Mouse (Mus musculus) liver, embryonic 16.5 days (tissue): ENCODE data around the gene Arhgap31. TPM values are rescaled to one million over a fixed set of nuclear protein-coding genes. Genes with fewer than 3 reads are reported as not detected.

Experiments used
- ATAC-seq: fragments of 200-750 bp; cut with Nextera tagmentation; 2 replicates; pipeline ENCODE4 v1.8.0; 2017; ENCODE audit warnings: low read depth, mild to moderate bottlenecking, moderate number of reproducible peaks, moderate library complexity
- H3K27ac ChIP-seq: fragments of 300-500 bp; sonication (generic); 2 replicates; pipeline ENCODE4 v1.5.1; 2014; ENCODE audit warnings: mild to moderate bottlenecking, low read length
- H3K27me3 ChIP-seq: fragments of 300-500 bp; sonication (generic); 2 replicates; pipeline ENCODE4 v1.6.1; 2014; ENCODE audit warnings: low read depth, low read length, mixed read lengths; ENCODE audit not compliant: control insufficient read depth, insufficient read depth
- H3K36me3 ChIP-seq: fragments of 300-500 bp; sonication (generic); 2 replicates; pipeline ENCODE4 v1.6.1; 2014; ENCODE audit warnings: mild to moderate bottlenecking; ENCODE audit not compliant: control insufficient read depth, insufficient read depth
- H3K4me1 ChIP-seq: fragments of 300-500 bp; sonication (generic); 2 replicates; pipeline ENCODE4 v1.6.1; 2014; ENCODE audit warnings: low read depth, low read length, mixed read lengths; ENCODE audit not compliant: control insufficient read depth
- H3K4me2 ChIP-seq: fragments of 300-500 bp; sonication (generic); 2 replicates; pipeline ENCODE4 v1.6.1; 2014; ENCODE audit warnings: low read depth, low read length, mixed read lengths
- H3K4me3 ChIP-seq: fragments of 300-500 bp; sonication (generic); 2 replicates; pipeline ENCODE4 v1.5.1; 2014; ENCODE audit warnings: low read depth, mild to moderate bottlenecking, low read length
- H3K9ac ChIP-seq: fragments of 300-500 bp; sonication (generic); 2 replicates; pipeline ENCODE4 v1.6.1; 2014; ENCODE audit warnings: low read depth, low read length
- H3K9me3 ChIP-seq: fragments of 300-500 bp; sonication (generic); replicated peaks from 2 replicates; pipeline ENCODE4 v1.6.1; 2016; ENCODE audit warnings: low read length; ENCODE audit not compliant: control insufficient read depth
- WGBS: fragments of 180-500 bp; shearing (Covaris S2); extraction: QIAGEN DNeasy Blood & Tissue Kit; methylation state at CpG from one replicate; pipeline ENCODE4 v1.1.7; 2014; ENCODE audit not compliant: insufficient replicate concordance; 5-methylcytosine and 5-hydroxymethylcytosine counted together
- polyA plus RNA-seq: library from polyadenylated mRNA; unstranded; fragments of >200 nt; fragmentation: Nextera tagmentation; extraction: Ambion mirVana; gene quantifications from 2 replicates; pipeline ENCODE4 v1.2.1, GENCODE M21; 2015

Arhgap31 gene
- polyA plus RNA-seq, 1 experiment from 2014 or later, result 1.7 TPM

DNA sequence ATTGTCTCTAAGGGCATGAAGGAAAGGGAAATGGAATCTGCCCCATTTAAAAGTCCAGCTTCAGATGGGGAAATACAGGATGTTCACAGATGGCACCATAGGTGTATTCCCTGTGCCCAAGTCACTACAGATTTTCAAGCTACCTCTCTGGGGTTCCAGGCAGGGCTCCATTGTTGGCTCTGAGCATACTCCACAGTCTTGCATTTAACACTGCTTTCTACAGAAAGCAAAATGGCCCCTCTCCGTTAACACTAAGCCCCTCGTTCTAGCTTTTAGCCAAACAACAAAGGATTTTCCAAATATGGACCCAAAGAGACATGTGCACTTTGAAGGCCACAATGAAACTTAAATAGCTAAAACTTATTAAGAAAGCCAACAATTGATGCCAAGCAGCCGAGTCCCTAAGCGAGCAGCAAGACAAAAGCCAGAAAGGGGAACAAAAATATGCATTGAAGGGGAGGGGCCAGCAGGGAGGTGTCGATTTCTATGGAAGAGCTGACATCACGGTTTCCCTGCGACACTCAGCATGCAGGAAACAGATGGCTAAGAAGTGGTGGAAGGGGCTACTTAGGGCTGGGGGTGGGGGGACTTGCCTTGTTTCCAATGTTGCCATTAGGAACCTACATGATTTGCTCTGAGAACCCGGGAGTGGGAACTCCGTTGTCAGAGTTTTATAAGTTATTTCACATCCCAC, 11.4 kb downstream of the Arhgap31 start:
- Histone ChIP-seq H3K9ac (no peak overlapping the region), H3K27me3 (peaks cover 4% of the 10 kb centered on the region), H3K27ac (no peak overlapping the region), H3K9me3 (no peaks in the 10 kb centered on the region), H3K4me2 (0 out of 2 replicates have a peak overlapping the region, but pooled peaks have one; percentile 7), H3K36me3 (no peaks in the 10 kb centered on the region), H3K4me3 (no peak overlapping the region), H3K4me1 (no peaks in the 10 kb centered on the region)
- WGBS, result 17% methylated on average over 9 of the region's 9 CpGs
- no peak for ATAC-seq

DNA sequence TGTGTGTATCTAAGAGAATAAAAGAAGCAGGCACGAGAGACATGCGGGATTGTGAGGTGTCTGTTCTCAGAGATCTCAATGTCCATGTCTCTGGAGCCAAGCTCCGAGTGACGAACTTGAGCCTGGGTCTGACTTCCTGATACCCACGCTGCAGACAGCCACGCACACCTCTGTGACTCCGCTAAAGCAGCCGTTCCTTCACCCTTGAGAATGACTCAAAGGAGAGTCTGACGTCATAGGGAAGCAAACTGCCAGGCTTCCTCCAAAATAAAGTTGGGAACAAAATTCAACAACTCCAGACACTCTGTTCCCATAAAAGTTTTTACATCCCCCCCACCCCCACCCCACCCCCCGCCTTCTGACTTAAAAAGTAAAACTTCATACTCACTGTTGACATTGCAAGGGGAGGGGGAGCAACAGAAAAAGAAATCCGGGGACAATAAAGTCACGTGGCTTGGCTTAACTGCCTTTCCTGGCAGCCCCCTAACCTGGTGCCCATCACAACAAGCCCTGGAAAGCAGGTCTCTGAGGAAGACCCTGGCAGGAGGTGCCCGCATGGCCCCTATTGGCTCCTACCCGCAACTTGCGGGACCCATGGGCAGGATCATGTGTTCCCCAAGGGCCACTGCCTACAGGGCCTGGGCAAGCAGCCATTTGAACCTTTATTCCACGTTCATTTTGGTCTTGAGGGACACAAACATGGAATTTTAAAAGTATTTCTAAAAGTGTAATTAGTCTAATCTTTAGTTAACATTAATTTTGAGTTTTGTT, 12.5 kb downstream of the Arhgap31 start:
- Histone ChIP-seq H3K9me3 (no peaks in the 10 kb centered on the region), H3K4me2 (no peak overlapping the region), H3K4me3 (no peak overlapping the region), H3K36me3 (no peaks in the 10 kb centered on the region), H3K4me1 (no peaks in the 10 kb centered on the region), H3K27me3 (peaks cover 2% of the 10 kb centered on the region; the same call in 1 of the 2 replicates), H3K27ac (no peak overlapping the region), H3K9ac (no peak overlapping the region)
- no peak for ATAC-seq
- WGBS, result 51% methylated on average over 16 of the region's 16 CpGs

- Histone ChIP-seq H3K36me3 (no peaks in the 10 kb centered on the region), H3K4me3 (no peak overlapping the region), H3K9me3 (no peaks in the 10 kb centered on the region), H3K9ac (no peak overlapping the region), H3K4me1 (no peaks in the 10 kb centered on the region), H3K27ac (no peak overlapping the region), H3K4me2 (no peak overlapping the region), H3K27me3 (no peaks in the 10 kb centered on the region)
- 67% methylated on average over 5 of the region's 5 CpGs for WGBS
- no peak for ATAC-seq
Observed at GRCm38 (mm10) chr16:38697611-38698010, 15.5 kb downstream of the Arhgap31 start.

GRCm38 (mm10) chr16:38695557-38695956, 17.5 kb downstream of the Arhgap31 start:
- H3K4me2 ChIP-seq, result no peak overlapping the region
- H3K4me1 ChIP-seq, result no peaks in the 10 kb centered on the region
- ATAC-seq, result no peak
- WGBS, result 59% methylated on average over 5 of the region's 5 CpGs
- H3K27ac ChIP-seq, result no peak overlapping the region
- no peak overlapping the region for H3K9ac ChIP-seq
- H3K27me3 ChIP-seq, result no peaks in the 10 kb centered on the region
- H3K9me3 ChIP-seq, result no peaks in the 10 kb centered on the region
- no peaks in the 10 kb centered on the region for H3K36me3 ChIP-seq
- no peak overlapping the region for H3K4me3 ChIP-seq

DNA sequence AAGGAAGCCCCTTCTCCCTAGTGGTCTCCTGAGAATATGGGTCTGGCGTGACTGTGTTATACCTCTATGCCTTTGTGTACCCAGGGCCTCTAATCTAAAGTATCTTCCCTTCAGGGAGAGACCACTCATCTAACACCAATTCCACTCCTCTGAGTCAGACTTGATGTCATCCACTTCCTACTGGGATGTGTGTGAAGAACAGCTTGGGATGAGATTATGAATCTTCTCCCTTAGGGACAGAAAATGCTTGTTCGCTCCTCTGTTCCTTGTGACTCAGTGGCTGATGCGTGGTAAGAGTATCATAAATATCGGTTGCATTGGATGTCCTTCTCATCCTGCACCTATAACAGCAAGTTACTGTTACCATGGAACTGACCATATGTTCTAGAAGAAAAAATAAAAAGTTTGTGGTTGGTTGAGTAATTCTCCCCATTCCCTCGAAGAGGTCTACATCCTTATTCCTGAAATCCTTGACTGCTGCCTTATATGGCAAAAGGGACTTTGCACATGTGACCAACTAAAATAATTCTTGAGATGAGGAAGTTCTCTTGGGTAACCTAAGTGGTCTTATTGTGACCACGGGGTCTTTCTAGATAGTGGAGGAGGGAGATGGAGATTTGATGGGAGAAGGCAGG, 18.1 kb downstream of the Arhgap31 start:
- 55% methylated on average over 6 of the region's 6 CpGs for WGBS
- Histone ChIP-seq H3K27me3 (no peaks in the 10 kb centered on the region), H3K9ac (no peak overlapping the region), H3K36me3 (no peaks in the 10 kb centered on the region), H3K4me3 (no peak overlapping the region), H3K4me1 (no peaks in the 10 kb centered on the region), H3K27ac (no peak overlapping the region), H3K4me2 (no peak overlapping the region), H3K9me3 (no peaks in the 10 kb centered on the region)
- ATAC-seq, result no peak

DNA sequence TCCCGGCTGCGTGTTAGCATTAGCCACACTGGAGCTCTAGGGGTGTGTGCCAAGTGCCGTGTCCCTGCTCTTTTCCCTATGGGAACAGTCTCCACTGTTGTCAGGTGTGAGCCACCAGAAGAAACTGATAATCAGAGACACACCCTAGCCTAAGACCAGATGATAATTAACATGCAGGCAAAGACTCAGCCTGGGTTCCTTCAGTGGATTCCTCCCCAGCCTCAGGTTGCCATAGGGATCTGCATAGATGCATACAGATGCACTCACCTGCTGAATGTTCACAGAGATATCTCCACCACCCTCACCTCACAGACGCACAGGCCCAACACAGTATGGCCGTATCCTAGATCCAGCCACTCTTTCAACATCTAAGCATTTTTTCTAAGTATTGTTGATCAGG, 22.6 kb downstream of the Arhgap31 start:
- 70% methylated on average over 5 of the region's 5 CpGs for WGBS
- no peak overlapping the region for H3K27ac ChIP-seq
- no peak overlapping the region for H3K4me2 ChIP-seq
- H3K9me3 ChIP-seq, result no peaks in the 10 kb centered on the region
- no peak overlapping the region for H3K9ac ChIP-seq
- no peaks in the 10 kb centered on the region for H3K4me1 ChIP-seq
- ATAC-seq, result no peak
- H3K4me3 ChIP-seq, result no peak overlapping the region
- no peaks in the 10 kb centered on the region for H3K36me3 ChIP-seq
- H3K27me3 ChIP-seq, result no peaks in the 10 kb centered on the region

DNA sequence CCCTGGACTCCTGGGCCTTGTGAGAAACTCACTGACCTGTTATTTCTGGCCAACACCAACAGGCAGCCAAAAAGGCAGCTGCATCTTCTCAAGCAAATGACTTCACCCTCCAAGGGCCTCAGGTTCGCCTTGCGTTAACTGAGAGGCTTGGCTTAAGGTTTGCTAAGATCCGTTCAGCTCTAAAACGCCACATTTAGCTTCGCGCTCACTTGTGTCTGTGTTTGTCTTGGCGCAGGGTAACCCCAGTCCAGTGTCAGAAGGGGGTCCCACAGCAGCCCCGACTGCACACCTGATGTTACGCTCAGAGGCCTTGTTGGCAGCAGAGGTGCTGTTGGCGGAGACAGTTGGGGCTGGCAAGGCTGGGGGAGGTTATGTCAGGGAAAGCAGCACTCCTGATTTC, 23.3 kb downstream of the Arhgap31 start:
- Histone ChIP-seq H3K4me3 (no peak overlapping the region), H3K9ac (no peak overlapping the region), H3K4me1 (no peaks in the 10 kb centered on the region), H3K9me3 (no peaks in the 10 kb centered on the region), H3K4me2 (no peak overlapping the region), H3K27ac (no peak overlapping the region), H3K36me3 (no peaks in the 10 kb centered on the region), H3K27me3 (no peaks in the 10 kb centered on the region)
- WGBS, result 78% methylated on average over 10 of the region's 10 CpGs
- no peak for ATAC-seq

DNA sequence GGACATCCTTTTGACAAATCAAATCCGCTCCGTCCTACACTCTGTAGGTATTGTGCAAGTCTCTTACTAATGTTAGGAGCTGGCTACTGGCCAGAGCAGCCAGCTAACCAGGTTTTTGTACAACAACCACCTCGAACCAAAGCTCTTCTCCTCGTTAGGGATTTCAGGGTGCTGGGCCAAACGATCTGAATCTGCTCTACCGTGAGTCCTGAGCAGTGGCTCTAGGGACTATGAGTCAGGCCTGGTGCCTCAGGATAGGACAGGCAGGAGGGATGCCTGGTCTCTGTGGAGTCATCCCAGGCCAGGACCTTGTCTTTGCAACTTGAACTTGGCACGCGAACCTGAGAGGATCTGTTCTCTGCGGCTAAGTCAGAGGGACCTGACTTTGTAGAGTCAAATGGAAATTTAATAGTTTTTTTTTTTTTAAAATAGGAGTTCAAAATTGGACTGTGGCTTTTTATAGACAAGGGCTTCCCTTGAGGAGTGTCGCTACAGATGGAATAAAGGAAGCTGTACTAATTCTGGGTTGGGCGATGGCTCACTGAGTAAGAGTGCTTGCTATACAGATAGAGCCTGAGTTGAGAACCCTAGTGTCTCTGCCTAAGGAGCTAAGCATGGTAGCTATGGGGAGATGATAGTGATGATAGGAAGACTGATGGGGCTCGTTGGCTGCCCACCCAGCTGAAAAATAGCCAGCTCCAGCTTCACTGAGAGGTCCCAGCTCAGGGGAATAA, 24.4 kb downstream of the Arhgap31 start:
- no peak overlapping the region for H3K27ac ChIP-seq
- 66% methylated on average over 12 of the region's 12 CpGs for WGBS
- no peak for ATAC-seq
- no peaks in the 10 kb centered on the region for H3K27me3 ChIP-seq
- H3K4me3 ChIP-seq, result no peak overlapping the region
- no peaks in the 10 kb centered on the region for H3K36me3 ChIP-seq
- no peaks in the 10 kb centered on the region for H3K4me1 ChIP-seq
- no peak overlapping the region for H3K9ac ChIP-seq
- no peak overlapping the region for H3K4me2 ChIP-seq
- H3K9me3 ChIP-seq, result no peaks in the 10 kb centered on the region
